Mouse (Mus musculus): Measurements from ENCODE around the gene Wnt9a. TPM values are rescaled to one million over a fixed set of nuclear protein-coding genes. Genes with fewer than 3 reads are reported as not detected.

Wnt9a gene
- polyA plus RNA-seq, 1 experiment = 7.5 TPM

DNA sequence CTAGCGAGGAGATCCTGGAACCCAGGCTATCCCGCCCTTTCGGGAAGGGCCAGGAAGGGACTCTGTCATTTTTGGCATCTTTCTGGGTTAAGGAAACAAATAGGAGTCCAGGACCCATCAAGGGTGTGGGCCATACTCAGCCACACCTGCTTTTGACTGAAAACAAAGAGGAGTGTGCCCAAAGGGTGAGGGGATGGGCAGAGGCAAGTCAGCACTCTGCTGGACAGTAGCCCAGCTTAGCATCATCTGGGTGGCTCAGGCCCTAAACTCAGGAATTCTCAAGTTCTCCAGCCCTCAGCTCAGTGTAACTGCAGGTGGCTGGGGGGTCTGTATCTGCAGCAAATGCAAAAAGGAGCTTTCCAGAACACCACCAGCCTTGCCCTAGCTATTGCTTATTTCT is 71.3 kb downstream of the Wnt9a start:
- Histone ChIP-seq H3K4me3 (ENCODE audit: insufficient read depth, low read length) (no peak overlapping the region), H3K4me1 (ENCODE audit: control insufficient read depth, insufficient read depth, low read length) (no peaks in the 10 kb centered on the region), H3K27ac (ENCODE audit: insufficient read depth, low read length) (no peak overlapping the region)
- no peak for TF ChIP-seq CTCF (IDR thresholded peaks at IDR 0.05; ENCODE audit: borderline replicate concordance, insufficient read depth, low read length)
- no peak for TF ChIP-seq POLR2A (IDR thresholded peaks at IDR 0.05; ENCODE audit: low read depth, low read length)

DNA sequence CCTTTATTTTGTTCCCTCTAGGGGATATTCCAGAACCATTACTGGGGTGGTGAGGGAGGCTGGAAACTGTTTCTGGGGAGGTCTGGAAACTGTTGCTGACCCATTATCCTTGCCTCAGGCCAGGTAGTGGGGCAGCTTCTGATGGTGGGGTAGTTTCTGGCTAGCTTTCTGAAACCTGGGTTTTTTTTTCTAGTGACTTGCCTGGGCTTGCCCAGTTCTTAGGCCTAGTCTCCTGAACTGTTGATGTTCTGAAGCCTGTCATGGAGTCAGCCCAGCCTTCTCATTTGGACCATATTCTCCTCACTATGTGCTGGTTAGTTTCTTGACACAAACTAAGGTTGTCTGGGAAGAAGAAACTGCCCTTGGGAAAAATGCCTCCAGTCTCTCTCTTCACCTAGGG is 72.8 kb downstream of the Wnt9a start:
- no peak overlapping the region for H3K27ac ChIP-seq (ENCODE audit: insufficient read depth, low read length)
- peaks cover under 1% of the 10 kb centered on the region; the same call in 1 of the 2 replicates for H3K4me1 ChIP-seq (ENCODE audit: control insufficient read depth, insufficient read depth, low read length)
- H3K4me3 ChIP-seq (ENCODE audit: insufficient read depth, low read length) = no peak overlapping the region
- TF ChIP-seq CTCF (IDR thresholded peaks at IDR 0.05; ENCODE audit: borderline replicate concordance, insufficient read depth, low read length) = no peak
- no peak for TF ChIP-seq POLR2A (IDR thresholded peaks at IDR 0.05; ENCODE audit: low read depth, low read length)

Other genes starting within 250 kb of the Wnt9a start
- gene Obscn, start 170.5 kb upstream of the Wnt9a start, polyA plus RNA-seq (2011; ENCODE audit: insufficient read length, low read depth, missing spikeins) = not detected in 2 replicates
- 2.1 and 2.4 TPM in 2 replicates for gene Iba57, start 143.2 kb upstream of the Wnt9a start, polyA plus RNA-seq (2011; ENCODE audit: insufficient read length, low read depth, missing spikeins)
- gene Gjc2, start 123.7 kb upstream of the Wnt9a start, polyA plus RNA-seq (2011; ENCODE audit: insufficient read length, low read depth, missing spikeins) = 0.25 and 0.30 TPM in 2 replicates
- 43.1 and 46.4 TPM in 2 replicates for gene Guk1, start 114.7 kb upstream of the Wnt9a start, polyA plus RNA-seq (2011; ENCODE audit: insufficient read length, low read depth, missing spikeins)
- 28.3 and 32.5 TPM in 2 replicates for gene Mrpl55, start 104.4 kb upstream of the Wnt9a start, polyA plus RNA-seq (2011; ENCODE audit: insufficient read length, low read depth, missing spikeins)
- gene 2310033P09Rik, start 98.6 kb upstream of the Wnt9a start, polyA plus RNA-seq (2011; ENCODE audit: insufficient read length, low read depth, missing spikeins) = 7.2 and 7.7 TPM in 2 replicates
- 412 and 414 TPM in 2 replicates for gene Arf1, start 78.7 kb upstream of the Wnt9a start, polyA plus RNA-seq (2011; ENCODE audit: insufficient read length, low read depth, missing spikeins)
- not detected in 2 replicates for gene Wnt3a, start 16.2 kb upstream of the Wnt9a start, polyA plus RNA-seq (2011; ENCODE audit: insufficient read length, low read depth, missing spikeins)
- gene Prss38, start 68.7 kb downstream of the Wnt9a start, polyA plus RNA-seq (2011; ENCODE audit: insufficient read length, low read depth, missing spikeins) = not detected in 2 replicates
- 7.2 and 9.1 TPM in 2 replicates for gene Jmjd4, start 143.1 kb downstream of the Wnt9a start, polyA plus RNA-seq (2011; ENCODE audit: insufficient read length, low read depth, missing spikeins)
- gene Snap47, start 144.3 kb downstream of the Wnt9a start, polyA plus RNA-seq (2011; ENCODE audit: insufficient read length, low read depth, missing spikeins) = 90.8 and 91.0 TPM in 2 replicates
- gene Zfp867, start 165.5 kb downstream of the Wnt9a start, polyA plus RNA-seq (2011; ENCODE audit: insufficient read length, low read depth, missing spikeins) = 4.4 and 6.1 TPM in 2 replicates
- 23.6 and 25.4 TPM in 2 replicates for gene Zkscan17, start 219.8 kb downstream of the Wnt9a start, polyA plus RNA-seq (2011; ENCODE audit: insufficient read length, low read depth, missing spikeins)
- 0.79 TPM in 1 of 2 replicates, not detected in the other for gene Nlrp3, start 234.6 kb downstream of the Wnt9a start, polyA plus RNA-seq (2011; ENCODE audit: insufficient read length, low read depth, missing spikeins)